Mouse (Mus musculus) lung, postnatal 0 days (tissue): ENCODE measurements at regions not wholly inside any gene's neighbourhood (a gene's known extent, or its start where the extent isn't known, plus 50 kb on each side); places are given as distances from the start of the nearest gene placed in this dataset.

ENCODE experiments used
- ATAC-seq: fragments of 200-750 bp; cut with Nextera tagmentation; 2 replicates; pipeline ENCODE4 v1.8.0; 2017; ENCODE audit warnings: moderate library complexity
- DNase-seq: peaks from one replicate; pipeline ENCODE4 v3.0.0-alpha.2; 2016; ENCODE audit warnings: low spot score
- H3K27ac ChIP-seq: fragments of 300-500 bp; sonication (generic); 2 replicates; pipeline ENCODE4 v1.5.1; 2014; ENCODE audit warnings: antibody characterized with exemption, mild to moderate bottlenecking, low read length, mixed read lengths
- H3K27me3 ChIP-seq: fragments of 300-500 bp; sonication (generic); replicated peaks from 2 replicates; pipeline ENCODE4 v1.6.1; 2014; ENCODE audit warnings: low read length, mixed read lengths; ENCODE audit not compliant: insufficient read depth
- H3K36me3 ChIP-seq: fragments of 300-500 bp; sonication (generic); 2 replicates; pipeline ENCODE4 v1.6.1; 2014; ENCODE audit warnings: low read length, mixed read lengths; ENCODE audit not compliant: insufficient read depth
- H3K4me1 ChIP-seq: fragments of 300-500 bp; sonication (generic); 2 replicates; pipeline ENCODE4 v1.6.1; 2014; ENCODE audit warnings: antibody characterized with exemption, low read depth, low read length, mixed read lengths; ENCODE audit not compliant: insufficient read depth
- H3K4me2 ChIP-seq: fragments of 300-500 bp; sonication (generic); replicated peaks from 2 replicates; pipeline ENCODE4 v1.6.1; 2014; ENCODE audit warnings: low read depth, mild to moderate bottlenecking, low read length, moderate library complexity, mixed read lengths
- H3K4me3 ChIP-seq: fragments of 300-500 bp; sonication (generic); 2 replicates; pipeline ENCODE4 v1.5.1; 2014; ENCODE audit warnings: low read depth, low read length
- H3K9ac ChIP-seq: fragments of 300-500 bp; sonication (generic); replicated peaks from 2 replicates; pipeline ENCODE4 v1.6.1; 2014; ENCODE audit warnings: low read depth, mild to moderate bottlenecking
- H3K9me3 ChIP-seq: fragments of 300-500 bp; sonication (generic); 2 replicates; pipeline ENCODE4 v1.6.1; 2016; ENCODE audit warnings: low read length, mixed read lengths
- CTCF ChIP-seq: IDR thresholded peaks from 2 replicates; pipeline ENCODE4 v1.5.1; 2016; ENCODE audit warnings: antibody characterized with exemption, mild to moderate bottlenecking
- EP300 ChIP-seq: IDR thresholded peaks from 2 replicates; pipeline ENCODE4 v1.6.1; 2016; ENCODE audit warnings: antibody characterized with exemption, mild to moderate bottlenecking, control low read depth
- WGBS: fragments of 180-500 bp; shearing (Covaris S2); extraction: QIAGEN DNeasy Blood & Tissue Kit; methylation state at CpG from one replicate; pipeline ENCODE4 v1.1.7; 2014; 5-methylcytosine and 5-hydroxymethylcytosine counted together

- no peak for TF ChIP-seq CTCF
- no peak for TF ChIP-seq EP300
- no peaks in the 10 kb centered on the region for H3K9me3 ChIP-seq
- no peaks in the 10 kb centered on the region for H3K4me1 ChIP-seq
- DNase-seq: no peak
- 49% methylated on average over 3 of the region's 3 CpGs for WGBS
- H3K4me3 ChIP-seq: no peak overlapping the region
- no peak overlapping the region for H3K27ac ChIP-seq
- no peak overlapping the region for H3K4me2 ChIP-seq
- no peaks in the 10 kb centered on the region for H3K27me3 ChIP-seq
- H3K9ac ChIP-seq: no peak overlapping the region
- H3K36me3 ChIP-seq: no peaks in the 10 kb centered on the region
- no peak for ATAC-seq
Observed at GRCm38 (mm10) chr1:122607309-122607708, 1039.5 kb upstream of the Ddx18 start.

- Histone ChIP-seq H3K27me3 (no peaks in the 10 kb centered on the region), H3K27ac (no peak overlapping the region), H3K4me1 (no peaks in the 10 kb centered on the region), H3K9ac (no peak overlapping the region), H3K9me3 (no peaks in the 10 kb centered on the region), H3K4me3 (no peak overlapping the region), H3K4me2 (no peak overlapping the region), H3K36me3 (no peaks in the 10 kb centered on the region)
- DNase-seq (no peak), ATAC-seq (no peak)
- WGBS: 42% methylated on average over 4 of the region's 4 CpGs
- TF ChIP-seq EP300 (no peak), CTCF (no peak)
Observed at GRCm38 (mm10) chr1:122575954-122576353, 1008.2 kb upstream of the Ddx18 start.

- 84% methylated on average over 1 of the region's 1 CpGs for WGBS
- no peak for TF ChIP-seq CTCF
- Histone ChIP-seq H3K4me2 (no peak overlapping the region), H3K27me3 (no peaks in the 10 kb centered on the region), H3K36me3 (no peaks in the 10 kb centered on the region), H3K9me3 (no peaks in the 10 kb centered on the region), H3K27ac (no peak overlapping the region), H3K4me3 (no peak overlapping the region), H3K4me1 (no peaks in the 10 kb centered on the region), H3K9ac (no peak overlapping the region)
- ATAC-seq (no peak), DNase-seq (no peak)
Observed at GRCm38 (mm10) chr1:122551596-122551995, 983.8 kb upstream of the Ddx18 start.

- H3K4me2 ChIP-seq: no peak overlapping the region
- H3K9me3 ChIP-seq: no peaks in the 10 kb centered on the region
- DNase-seq (no peak), ATAC-seq (no peak)
- no peak overlapping the region for H3K27ac ChIP-seq
- no peak overlapping the region for H3K4me3 ChIP-seq
- no peaks in the 10 kb centered on the region for H3K36me3 ChIP-seq
- H3K4me1 ChIP-seq: no peaks in the 10 kb centered on the region
- 37% methylated on average over 2 of the region's 2 CpGs for WGBS
- H3K27me3 ChIP-seq: no peaks in the 10 kb centered on the region
- TF ChIP-seq EP300 (no peak), CTCF (no peak)
- H3K9ac ChIP-seq: no peak overlapping the region
Observed at GRCm38 (mm10) chr1:122509580-122509979, 941.8 kb upstream of the Ddx18 start.

- Histone ChIP-seq H3K36me3 (no peaks in the 10 kb centered on the region), H3K4me2 (no peak overlapping the region), H3K9me3 (no peaks in the 10 kb centered on the region), H3K9ac (no peak overlapping the region), H3K27me3 (no peaks in the 10 kb centered on the region), H3K27ac (no peak overlapping the region), H3K4me1 (no peaks in the 10 kb centered on the region), H3K4me3 (no peak overlapping the region)
- no peak for ATAC-seq
- DNase-seq: no peak
- 57% methylated on average over 4 of the region's 4 CpGs for WGBS
- TF ChIP-seq EP300 (no peak), CTCF (no peak)
Observed at GRCm38 (mm10) chr1:122501707-122502106, 933.9 kb upstream of the Ddx18 start.

- Histone ChIP-seq H3K27ac (no peak overlapping the region), H3K9me3 (no peaks in the 10 kb centered on the region), H3K36me3 (no peaks in the 10 kb centered on the region), H3K27me3 (no peaks in the 10 kb centered on the region), H3K9ac (no peak overlapping the region), H3K4me2 (no peak overlapping the region), H3K4me3 (no peak overlapping the region), H3K4me1 (no peaks in the 10 kb centered on the region)
- ATAC-seq (no peak), DNase-seq (no peak)
- TF ChIP-seq CTCF: no peak
- TF ChIP-seq EP300: no peak
- 38% methylated on average over 1 of the region's 1 CpGs for WGBS
Observed at GRCm38 (mm10) chr1:122478003-122478402, 910.2 kb upstream of the Ddx18 start.

GRCm38 (mm10) chr1:122463931-122464330 lies 896.1 kb upstream of the Ddx18 start:
- 73% methylated on average over 3 of the region's 3 CpGs for WGBS
- Histone ChIP-seq H3K36me3 (no peaks in the 10 kb centered on the region), H3K4me1 (no peaks in the 10 kb centered on the region), H3K27ac (no peak overlapping the region), H3K4me2 (no peak overlapping the region), H3K9ac (no peak overlapping the region), H3K27me3 (no peaks in the 10 kb centered on the region), H3K9me3 (no peaks in the 10 kb centered on the region), H3K4me3 (no peak overlapping the region)
- DNase-seq (no peak), ATAC-seq (no peak)
- no peak for TF ChIP-seq EP300
- TF ChIP-seq CTCF: no peak
